Mouse (Mus musculus) ES-CJ7 (cell line): ENCODE results near the gene Amd2.

ENCODE experiments used
- DNase-seq: peaks from one replicate; pipeline ENCODE4 v3.0.0; 2011; ENCODE audit warnings: low read depth, low spot score

Amd2 gene

DNA sequence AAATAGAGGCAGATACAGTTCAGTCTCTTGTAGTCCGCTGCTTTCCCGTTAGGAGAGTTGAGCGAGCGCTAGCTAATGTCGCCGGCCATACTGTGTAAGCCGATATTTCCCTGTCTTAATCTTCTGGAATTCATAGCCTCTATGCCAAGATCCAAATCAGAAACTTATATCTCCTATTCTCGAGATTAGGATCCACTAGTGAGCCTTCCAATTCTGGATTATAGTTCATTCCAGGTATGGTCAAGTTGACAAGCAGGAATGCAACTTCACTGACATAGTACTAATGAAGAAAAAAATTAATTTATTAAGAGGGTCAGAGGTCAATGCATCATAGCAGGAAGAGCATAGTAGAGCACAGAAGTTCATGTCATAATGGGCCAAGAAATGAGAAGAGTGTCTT, at the start of gene Amd2:
Gene Amd2 (minus strand): TSS at position 101 of the 400 bp plus-strand sequence.
- no peak for DNase-seq

- no peak for DNase-seq
Observed at GRCm38 (mm10) chr10:35761280-35761679, 49.6 kb upstream of the Amd2 start.

DNA sequence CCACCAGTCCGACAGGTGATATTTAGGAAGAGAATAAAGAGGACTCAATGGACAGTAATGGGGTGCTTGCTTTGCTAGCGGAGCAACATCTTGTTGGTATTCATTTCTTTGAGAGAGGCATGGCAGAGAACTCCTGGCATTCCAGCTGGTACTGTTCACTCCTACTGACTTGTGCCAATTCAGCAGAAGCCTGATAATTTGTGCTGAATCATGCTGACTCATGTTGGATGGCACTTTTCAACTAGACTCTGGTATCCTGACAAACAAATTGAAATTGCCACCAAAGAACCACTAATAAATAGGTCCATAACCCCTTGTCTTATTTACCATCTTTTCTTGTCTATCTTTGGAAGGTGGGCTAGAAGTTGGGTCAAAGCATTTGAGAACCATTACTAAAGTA, 25.9 kb upstream of the Amd2 start:
- peak; percentile 8 for DNase-seq

GRCm38 (mm10) chr10:35714266-35714665, 2.6 kb upstream of the Amd2 start:
- no peak for DNase-seq
